Mouse (Mus musculus) brain, adult 2 months (tissue): ENCODE data around the gene Gm47289.

Experiments used
- DNase-seq: peaks from one replicate; pipeline ENCODE4 v3.0.0; 2011; ENCODE audit warnings: low read depth, low spot score

Gm47289 gene

GRCm38 (mm10) chr9:119158861-119159260 lies at the start of gene Gm47289:
Gene Gm47289 (plus strand): TSS chr9:119159161.
- no peak for DNase-seq

DNA sequence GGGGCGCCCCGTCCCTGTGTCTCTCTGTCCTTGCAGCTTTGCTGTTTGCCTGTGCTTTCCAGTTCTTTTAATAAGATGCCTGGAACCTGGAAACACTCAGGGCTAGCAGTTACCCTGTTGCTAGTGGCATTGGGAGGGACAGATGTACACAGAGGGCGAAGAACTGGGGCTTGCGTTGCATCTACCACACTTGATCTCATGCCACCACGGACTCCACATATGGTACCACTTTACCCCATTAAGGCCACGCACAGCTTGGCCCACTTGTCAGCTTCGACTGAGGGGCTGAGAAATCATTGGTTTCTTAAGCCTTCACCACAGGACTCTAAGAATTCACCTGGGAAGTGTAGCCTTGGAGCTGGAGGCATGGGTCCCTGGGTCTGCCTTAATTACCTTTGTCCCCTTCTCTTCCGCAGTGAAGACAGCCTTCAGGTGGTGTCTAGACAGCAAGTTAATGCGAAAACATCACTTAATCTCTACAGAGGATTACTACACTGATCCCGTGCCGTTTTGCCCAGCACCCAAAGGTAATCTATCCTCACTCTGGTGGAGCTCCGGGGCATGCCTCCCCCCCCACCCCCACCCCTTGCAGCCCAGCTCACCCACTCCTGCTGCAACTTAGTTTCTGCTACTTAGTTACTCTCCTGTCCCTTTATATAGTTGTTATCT lies 49.1 kb upstream of the Gm47289 start:
- no peak for DNase-seq

DNA sequence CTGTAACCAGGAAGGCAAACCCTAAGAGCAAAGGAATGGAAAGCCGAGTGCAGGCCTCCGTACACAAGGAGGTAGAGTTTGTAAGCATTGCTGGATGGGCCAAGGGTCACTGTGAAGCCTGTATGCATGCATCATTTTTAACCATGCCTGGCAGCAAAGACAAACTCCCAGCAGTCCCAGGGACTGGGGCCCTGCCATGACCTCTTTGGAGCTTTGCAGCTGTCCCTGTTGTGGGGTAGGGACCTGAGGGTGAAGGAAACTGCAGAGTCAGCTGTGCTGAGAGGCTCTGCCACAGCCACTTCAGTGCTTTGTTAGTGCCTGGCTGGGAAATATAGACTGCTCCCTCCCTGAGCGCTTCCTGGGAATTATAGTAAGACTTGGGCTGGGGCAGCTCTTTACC lies 48.3 kb upstream of the Gm47289 start:
- DNase-seq: no peak

DNA sequence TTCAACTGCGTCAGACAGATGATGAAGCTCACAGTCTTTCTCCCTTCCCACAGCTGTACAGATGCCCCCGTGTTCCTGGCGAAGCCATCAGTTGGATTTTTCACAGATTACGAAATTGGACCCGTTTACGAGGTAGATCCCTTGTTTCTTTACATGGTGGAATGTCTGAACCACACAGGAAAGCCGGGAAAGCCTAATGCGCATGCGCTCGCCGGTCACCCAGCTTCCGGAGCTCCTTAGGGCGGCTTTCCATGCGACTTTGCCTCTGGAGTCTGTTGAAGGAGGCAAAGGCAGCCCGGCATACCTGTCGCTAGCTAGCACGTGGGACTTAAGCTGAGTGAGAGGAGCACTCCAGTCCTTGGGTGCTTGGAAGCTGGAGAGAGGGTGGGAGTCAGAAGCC lies 44.0 kb upstream of the Gm47289 start:
- no peak for DNase-seq

GRCm38 (mm10) chr9:119119409-119120167 lies 39.4 kb upstream of the Gm47289 start:
- no peak for DNase-seq

- no peak for DNase-seq
Measured at GRCm38 (mm10) chr9:119120168-119120560, 38.8 kb upstream of the Gm47289 start.

- no peak for DNase-seq
Measured at GRCm38 (mm10) chr9:119122596-119123369, 36.2 kb upstream of the Gm47289 start.

DNA sequence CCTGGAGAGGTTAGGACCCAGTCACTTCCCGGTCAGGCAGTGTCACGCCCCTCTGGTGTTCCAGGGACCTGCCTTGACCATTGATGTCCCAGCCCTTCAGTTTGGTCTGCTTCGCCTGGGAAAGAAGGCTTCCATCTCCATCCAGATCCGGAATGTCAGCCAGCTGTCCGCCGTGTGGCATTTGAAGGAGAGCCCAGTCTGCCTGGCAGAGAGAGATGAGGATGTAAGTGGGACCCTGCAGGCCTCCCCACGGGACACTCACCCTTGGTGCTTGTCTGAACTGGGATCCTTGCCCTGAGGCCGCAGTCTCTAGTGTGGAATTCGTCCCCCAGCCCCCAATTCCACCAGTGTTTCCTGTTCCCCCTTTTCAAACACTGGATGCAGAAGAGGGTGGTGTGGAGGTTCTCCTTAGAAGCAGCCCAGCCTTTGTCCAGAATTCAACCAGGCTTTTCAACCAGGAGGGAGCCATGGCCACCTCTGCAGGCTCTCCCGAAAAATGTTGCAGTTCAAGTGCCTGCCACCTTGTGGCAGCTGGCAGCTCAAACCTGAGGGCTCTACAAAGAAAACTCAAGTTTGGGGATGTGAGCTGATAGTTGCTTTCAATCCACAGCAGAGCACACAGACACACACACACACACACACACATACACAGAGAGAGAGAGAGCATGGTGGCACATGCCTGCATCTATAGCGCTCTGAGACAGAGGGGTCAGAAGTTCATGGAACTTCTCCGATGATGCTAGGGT lies 30.4 kb upstream of the Gm47289 start:
- peak; percentile 8 for DNase-seq

GRCm38 (mm10) chr9:119130692-119131091 lies 28.3 kb upstream of the Gm47289 start:
- DNase-seq: peak; percentile 6

DNA sequence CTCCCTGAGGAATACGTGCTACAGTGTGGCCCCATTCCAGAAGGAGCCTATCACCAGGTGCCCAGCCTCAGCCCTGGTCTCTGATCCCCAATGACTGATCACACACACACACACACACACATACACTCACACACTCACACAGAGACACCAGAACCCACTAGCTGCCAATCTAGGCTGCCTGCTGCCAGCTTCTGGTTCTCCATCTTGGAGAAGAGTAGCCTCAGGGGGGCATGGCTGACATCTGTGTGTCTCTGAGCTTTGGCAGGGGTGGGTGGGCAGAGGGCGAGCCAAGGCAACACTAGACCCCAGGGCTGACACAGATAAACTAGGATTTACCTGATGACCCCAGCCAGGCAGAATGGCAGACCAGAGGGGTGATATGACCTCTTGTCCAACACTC lies 20.1 kb upstream of the Gm47289 start:
- DNase-seq: no peak

DNA sequence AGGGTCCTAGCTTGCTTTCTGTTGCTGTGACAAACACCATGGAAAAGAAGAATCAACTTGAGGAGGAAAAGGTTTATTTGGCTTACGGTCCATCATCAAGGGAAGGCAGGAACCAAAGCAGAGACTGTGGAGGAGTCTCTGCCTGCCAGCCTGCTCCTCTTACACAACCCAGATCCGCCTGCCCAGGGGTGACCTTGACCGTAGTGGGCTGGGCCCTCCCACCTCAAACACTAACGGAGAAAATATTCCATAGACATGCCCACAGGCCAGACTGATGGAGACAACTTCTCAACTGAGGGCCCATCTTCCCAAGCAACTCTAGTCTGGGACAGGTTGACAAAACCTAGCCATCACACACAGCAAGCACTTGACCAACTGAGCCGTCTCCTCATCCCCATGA lies 16.9 kb upstream of the Gm47289 start:
- no peak for DNase-seq

GRCm38 (mm10) chr9:119143372-119143771 lies 15.6 kb upstream of the Gm47289 start:
- DNase-seq: no peak

- DNase-seq: peak; percentile 28
Measured at GRCm38 (mm10) chr9:119144696-119145095, 14.3 kb upstream of the Gm47289 start.

GRCm38 (mm10) chr9:119145137-119145536 lies 13.8 kb upstream of the Gm47289 start:
- no peak for DNase-seq

DNA sequence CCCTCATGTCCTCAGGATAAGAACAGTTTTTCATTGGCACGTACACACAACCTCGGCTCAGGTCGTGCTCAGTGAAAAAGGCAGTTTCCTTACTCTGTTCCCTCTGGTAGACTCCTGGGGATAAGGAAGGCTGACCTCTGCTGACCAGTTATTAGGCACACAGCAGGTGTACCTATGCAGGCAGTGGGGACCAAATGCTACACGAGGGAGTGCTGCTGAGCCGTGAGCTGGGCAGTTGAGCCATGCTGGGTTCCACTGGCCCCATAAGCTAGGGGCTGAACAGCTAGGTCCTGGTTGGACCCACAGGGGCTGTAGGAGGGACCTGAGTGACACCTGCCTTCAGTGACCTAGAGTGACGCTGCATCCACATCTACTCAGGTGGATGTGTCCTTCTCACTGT lies 13.3 kb upstream of the Gm47289 start:
- no peak for DNase-seq

DNA sequence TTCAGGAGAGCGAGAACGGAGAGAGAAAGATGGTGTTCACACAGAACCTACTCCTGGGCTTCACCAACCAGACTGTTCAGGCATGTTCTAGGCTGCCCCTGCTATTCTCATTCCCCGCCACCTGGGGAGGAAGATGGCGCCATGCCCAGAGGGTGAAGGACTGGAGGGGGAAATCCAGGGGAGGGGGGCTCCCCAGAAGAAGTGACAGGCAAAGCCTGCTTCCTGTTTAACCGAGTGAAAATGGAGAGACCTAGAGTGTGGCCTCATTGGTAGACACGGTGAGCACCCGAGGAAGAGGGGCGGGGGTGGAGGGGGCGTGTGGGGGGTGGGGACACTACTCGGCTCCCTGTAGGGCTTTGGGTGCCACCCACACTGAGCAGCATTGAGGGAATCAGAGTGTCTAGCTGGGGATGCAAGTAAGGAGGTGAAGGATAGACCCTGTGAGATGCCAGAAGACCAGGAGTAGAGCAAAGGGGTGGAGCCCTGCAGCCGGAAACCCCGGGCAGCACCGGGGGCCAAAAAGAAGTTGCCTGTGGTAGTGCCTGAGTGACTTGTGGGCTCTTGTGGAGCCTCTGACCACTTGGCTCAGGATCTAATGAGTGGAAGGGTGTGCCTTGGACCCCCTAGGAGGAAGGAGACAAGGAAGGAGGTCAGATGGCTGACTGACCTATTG lies 12.7 kb upstream of the Gm47289 start:
- DNase-seq: no peak

- DNase-seq: no peak
Measured at GRCm38 (mm10) chr9:119149601-119150000, 9.4 kb upstream of the Gm47289 start.

DNA sequence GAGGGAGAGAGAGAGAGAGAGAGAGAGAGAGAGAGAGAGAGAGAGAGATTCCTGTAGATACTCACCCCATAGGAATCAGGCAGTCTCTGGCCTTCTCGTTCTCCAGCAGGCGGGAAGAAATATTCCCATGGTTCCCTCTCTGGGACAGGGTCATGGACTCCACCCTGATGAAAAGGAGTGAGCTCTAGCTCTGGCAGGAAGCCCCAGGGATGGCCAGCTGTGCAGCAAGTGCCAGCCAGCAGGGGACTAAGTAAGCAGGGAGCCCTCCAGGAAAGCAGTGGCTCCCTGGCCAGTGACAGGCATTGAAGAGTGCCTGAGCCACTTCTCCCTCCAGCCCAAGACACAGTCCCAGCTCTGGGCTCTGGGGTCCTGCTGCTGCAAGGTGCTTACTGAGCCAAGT lies 7.2 kb upstream of the Gm47289 start:
- DNase-seq: no peak

- DNase-seq: no peak
Measured at GRCm38 (mm10) chr9:119155416-119155815, 3.5 kb upstream of the Gm47289 start.

DNA sequence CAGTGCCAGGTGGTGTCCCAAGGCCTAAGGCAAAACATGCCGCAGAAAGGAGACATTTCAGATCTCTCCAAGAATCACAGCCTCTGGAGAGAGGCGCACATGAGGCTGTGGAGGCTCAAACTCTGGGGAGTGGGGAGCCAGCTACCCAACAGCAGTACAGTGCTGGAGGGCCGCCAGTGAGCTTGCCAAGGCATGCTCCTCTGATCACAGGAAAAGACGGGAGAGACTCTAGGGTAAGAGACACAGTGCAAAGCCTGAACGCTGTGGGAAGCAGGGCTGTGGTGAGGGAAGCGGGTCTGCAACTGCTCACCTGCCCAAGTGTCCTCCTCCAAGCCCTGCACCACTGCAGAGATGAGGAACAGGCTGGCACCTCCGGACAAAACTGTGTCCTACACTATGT lies 3.1 kb upstream of the Gm47289 start:
- no peak for DNase-seq
